Mouse (Mus musculus) skeletal muscle tissue, adult 2 months (tissue): ENCODE data around the gene Cadm1.

ENCODE experiments used
- DNase-seq: peaks from one replicate; pipeline ENCODE4 v3.0.0-alpha.2; 2012; ENCODE audit warnings: low read depth, low spot score

Cadm1 gene

DNA sequence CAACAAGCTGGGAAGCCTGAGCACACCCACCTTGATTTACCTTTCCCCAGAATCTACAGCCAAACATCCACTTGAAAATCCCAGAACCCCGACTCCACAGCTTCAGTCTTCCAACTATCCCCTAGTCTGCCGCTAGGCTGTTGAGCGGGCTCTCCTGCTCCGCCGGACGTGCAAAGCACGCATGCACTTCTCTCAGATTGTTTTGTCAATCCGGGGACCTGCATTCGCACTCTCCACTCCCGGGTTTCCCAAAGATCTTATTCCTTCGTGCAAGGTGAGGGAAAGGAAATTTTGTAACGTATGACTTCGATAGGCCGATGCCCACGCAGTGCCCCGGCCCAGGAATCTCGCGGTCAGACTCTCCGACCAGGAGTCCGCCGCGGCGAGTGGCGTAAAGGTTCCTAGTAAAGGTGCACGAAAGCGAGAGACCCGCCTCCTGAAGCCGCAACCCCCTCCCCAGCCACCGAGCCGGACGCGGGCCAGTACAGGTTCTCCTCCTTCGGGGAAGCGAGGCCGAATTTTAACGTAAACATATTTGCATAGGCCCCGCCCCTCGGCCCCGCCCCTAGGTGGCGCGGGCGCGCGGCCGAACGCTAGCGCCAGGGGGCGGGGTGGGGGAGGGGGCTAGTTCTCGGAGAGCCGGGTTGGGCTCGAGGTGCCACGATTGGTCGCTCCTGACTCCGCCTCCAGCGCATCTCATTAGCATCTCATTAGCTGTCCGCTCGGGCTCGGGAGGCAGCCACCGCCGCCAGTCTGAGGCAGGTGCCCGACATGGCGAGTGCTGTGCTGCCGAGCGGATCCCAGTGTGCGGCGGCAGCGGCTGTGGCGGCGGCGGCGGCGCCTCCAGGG is at the start of gene Cadm1:
TSS of gene Cadm1 (plus strand) at position 572 of the 849 bp plus-strand sequence.
- DNase-seq, result peak; percentile 91

DNA sequence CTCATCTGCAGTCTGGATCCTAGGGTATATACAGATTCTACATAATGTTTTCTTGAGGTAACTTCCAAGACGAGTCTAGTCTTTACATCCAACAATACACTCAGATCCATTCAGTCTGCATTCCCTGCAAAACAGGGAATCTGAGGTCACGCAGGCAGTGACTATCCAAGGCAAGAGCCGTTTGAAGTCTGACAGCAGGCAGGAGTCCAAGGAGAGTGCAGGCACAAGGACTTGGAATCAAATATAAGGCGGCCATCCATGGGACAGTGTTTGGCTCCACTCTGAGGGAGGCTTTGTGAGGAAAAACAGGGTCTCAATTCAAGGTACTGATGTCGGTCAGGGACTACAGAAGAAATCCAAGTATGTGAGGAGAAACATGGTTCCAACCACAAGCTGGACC is 45.5 kb upstream of the Cadm1 start:
- DNase-seq, result no peak

DNA sequence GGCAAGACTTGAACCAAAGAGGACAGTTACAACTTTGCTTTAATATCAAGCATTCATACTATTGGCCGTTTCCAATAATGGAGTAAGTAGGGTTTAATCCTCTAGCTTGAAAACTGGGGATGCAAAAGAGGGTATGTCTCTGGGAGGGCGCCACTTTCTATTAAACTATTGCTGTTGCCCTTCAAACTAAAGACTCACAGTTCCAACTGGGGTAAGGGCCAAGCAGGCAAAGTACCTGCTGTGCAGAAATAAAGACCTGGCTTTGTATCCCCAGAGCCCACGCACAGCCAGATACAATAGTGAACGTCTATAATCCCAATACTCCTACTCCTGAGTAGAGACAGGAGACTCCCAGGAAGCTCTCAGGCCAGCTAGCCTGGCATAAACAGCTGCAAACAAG is 44.8 kb upstream of the Cadm1 start:
- no peak for DNase-seq

DNA sequence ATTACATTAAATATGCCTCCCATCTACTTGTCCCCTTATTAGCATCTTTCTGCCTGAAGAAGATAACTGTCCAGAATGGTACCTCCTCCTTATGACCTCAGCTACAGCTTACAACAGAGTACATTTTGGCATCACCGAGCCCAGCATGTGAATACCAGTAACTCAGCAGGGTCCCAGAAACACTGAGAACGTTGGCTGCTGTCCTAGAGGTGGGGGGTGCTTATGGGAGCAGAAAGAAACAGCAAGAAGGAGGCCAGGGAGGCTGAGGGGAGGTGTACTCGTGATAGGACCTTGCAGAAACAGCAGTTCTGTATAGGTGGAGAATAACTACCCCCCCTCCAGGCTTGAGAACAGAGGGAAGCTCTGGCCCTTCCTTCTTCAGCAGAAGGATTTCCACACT is 30.2 kb upstream of the Cadm1 start:
- DNase-seq, result no peak

DNA sequence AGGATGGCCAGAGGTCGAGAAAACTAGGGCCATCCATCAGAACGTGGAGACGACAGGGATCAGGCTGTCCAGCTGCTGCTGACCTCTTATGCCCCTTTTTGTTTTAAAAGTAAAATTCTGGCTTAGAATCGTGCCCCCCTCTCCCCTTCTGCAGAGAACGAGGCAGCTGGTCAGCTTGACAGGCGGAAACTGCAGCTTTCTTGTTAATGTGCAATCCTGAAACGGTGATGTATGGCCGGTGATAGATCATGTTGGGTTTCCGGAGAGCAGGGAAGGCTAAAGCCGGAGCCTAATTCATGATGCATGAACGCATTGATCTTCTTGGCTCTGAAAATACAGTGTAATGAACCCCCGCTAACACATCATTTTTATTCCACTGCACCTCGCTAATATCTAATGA is 24.0 kb upstream of the Cadm1 start:
- no peak for DNase-seq

DNA sequence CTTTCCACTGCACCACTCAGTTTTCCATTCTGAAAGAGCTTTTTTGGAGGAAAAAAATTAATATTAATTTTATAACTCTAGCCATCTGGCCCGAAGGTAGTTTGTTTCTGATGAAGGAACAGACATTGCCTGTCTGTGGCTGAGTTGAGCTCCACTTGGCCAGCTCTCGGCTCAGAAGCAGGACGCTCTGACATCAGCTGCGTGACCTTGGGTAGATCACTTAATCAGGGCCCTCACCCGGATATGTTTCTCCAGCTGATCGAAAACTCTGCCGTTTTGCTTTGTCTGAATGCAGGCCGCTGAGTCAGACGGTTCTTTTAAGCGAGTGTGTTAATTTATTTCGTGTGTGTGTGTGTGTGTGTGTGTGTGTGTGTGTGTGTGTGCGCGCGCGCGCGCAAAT is 23.1 kb upstream of the Cadm1 start:
- DNase-seq, result no peak

DNA sequence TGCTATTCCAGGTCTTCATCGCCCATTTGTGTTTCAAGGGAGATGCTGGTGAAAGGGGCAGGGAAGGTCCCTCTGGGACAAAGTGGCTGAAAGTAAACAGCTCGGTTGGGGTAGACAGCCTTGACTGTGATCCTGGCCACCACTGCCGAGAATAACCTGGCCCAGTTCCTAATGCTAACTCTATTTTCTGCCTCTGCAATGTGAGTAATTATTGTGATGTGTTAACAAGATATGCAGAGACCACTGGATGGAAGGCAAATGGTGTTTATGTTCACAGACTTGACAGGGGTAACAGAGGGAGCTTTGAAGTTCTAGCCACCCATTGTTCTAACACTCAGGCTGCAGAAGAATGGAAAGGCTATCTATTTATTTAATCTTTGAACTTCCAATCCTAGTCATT is 21.9 kb upstream of the Cadm1 start:
- DNase-seq, result no peak

DNA sequence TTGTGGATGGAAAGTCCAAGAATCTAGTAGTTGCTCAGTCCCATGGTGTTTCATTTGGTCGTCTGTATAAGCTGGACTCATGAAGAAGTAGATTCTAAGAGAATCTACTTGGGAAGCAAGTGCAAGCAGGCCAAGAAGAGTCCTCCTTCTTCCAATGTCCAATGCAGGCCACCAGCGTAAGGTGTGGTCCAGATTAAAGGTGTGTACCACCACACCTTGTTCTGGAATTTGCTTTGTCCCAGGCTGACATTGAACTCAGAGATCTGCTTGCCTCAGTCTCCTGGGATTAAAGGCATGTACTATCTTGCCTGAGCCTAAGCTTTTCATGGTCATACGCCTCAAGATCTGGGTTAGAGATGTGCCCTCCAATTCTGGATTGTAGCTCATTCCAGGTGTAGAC is 17.5 kb upstream of the Cadm1 start:
- no peak for DNase-seq

DNA sequence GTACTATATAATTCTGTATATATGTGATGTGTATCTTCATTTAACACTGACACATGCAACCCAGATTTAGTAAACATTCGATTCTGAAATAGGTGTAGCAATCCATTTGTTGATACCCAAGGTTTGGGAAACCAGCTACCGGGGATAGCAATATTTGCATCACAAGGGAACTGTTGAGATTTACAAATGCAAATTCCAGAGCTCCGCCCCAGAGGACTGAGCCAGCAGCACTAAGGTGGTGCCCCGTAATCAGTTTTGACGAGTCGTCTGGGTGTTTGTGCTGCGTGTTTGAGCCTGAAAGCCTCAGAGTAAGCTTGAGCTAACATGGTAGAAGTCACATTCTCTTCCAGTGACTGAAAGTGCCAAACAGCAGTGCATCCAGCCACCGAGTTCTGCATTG is 15.7 kb upstream of the Cadm1 start:
- no peak for DNase-seq

DNA sequence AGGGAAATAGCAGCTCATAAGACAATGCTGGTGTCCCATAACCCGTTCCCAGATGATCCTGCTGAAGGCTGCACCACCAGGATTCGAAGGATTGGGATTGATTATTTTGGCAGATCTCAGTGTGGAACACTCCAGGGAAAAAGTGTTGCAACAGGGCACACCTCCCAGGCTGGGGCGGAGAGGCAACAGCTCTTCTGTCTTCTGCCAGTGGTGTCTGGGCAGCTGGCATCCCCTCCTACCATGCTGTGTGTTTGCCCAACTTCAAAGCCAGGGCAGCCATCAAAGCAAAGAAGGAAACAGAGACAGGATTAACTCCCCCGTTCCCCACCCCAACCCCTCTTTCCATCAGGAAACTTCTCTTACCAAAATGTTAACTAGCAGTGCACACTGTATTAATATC is 13.7 kb upstream of the Cadm1 start:
- DNase-seq, result no peak

DNA sequence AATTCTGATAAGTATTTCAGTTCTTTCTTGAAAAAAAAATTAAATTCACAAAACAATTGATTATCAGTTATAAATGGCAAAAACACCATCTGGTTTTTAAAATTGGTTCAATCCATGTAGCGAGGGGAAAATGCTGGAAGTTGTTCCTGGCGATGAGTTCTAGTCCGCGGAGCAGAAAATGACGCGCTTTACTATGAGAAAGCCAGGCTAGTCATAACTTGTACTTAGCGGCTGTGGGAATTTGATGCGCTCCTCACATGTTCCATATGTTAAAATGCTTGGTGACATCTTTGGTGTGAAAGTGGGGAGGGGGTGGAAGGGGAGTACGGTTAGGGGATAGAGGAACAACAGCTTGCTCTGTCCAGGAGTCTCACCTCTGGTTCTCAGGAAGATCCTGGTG is 2.7 kb upstream of the Cadm1 start:
- no peak for DNase-seq

DNA sequence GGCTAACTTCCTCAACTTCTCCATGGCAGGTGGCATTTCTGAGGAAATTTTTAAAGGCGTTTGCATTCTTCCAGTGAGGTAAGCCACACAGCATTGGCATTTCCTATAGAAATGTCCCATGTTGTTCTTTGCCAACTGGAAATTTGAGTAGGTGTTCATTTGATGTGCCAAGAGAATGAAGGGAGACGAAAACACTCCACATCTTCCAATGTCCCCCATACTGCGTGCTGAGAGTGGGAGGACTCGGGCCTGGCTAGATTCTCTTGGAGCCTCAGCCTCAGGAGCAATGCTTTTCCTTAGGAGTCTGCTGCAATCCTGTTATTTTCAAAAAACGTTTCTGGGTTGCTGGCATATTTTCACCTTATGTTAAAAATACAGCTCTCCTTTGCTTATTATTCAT is 2.2 kb upstream of the Cadm1 start:
- no peak for DNase-seq

DNA sequence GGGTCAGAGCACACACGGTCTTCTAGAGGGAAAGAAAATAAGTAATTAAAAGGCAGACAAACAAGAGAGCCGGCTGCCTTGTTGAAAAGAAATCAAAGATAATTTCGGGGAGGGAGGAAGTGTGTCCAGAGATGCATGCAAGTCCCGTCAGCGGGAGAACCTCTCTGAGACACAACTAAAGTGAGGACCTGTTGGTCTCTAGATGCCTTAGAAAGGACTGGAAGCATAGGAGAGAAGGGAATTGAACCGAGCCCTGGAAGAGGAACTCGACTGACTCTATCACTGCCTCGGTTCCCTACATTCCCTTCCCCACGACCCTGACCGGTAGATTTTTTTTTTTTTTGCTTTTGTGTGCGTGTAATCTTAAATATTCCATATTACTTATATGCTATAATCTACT is 791 bp upstream of the Cadm1 start:
- DNase-seq, result no peak

DNA sequence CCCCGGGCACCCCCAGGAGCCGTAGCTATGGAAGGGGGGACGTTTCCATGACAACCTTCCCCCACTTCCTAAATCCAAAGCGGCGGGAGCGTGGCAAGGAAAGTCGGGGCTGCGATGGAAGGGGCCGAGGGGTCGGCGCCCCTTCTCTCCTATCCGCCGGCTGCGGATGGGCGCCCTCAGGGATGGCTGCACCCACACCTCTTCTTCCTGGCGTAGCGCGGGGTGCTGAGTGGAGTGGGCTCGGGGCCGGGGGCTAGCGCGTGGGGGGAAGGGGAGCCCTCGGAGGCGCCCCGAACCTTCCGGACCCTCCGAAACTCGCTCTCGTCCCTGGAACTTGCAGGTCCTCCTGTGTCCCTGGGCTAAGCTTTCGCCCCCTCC is 560 bp downstream of the Cadm1 start:
- DNase-seq, result no peak

DNA sequence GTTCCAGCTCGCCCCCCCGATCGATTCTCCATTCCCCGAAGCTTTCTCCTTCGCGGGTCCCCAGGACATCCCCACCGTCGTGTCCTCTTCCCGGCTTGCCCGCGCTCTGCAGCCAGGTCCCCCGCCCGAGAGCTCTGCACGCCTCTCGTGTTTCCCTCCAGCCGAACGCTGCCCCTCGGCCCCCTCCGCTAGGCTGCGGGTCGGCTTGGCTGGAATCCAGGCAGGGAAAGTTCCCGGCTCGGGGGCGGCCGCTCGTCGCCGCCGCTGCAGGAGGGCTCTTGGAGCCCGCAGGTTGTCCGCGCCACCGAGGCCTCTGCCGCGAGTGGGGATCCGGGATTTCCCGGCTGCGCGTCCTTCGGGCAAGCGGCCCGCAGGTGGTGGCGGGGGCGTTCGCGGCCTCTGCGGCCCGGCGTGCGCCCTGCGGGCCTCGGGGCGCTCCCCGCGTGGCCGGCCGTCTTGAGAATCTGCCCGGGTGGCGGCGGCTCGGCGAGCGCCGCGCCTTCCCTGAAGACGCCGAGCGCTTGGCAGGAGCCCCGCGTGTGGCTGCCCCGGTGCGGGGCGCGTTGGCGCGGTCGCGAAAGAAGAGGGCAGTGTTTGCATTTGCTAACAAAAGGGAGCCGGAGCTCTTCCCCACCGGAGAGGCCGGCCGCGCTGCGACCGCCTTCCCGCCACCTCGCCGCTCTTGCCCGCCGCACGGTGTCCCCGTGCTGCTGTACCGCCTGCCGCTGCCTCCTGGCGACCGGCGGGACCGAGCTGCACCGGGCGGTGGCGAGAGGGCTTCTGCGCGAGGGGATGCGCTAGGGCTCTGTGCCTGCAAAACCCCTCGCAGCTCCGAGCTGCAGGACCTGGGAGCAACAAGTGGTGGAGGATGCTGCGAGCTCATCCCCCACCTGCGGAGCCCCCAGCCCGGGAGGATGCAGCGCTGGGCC is 1.2 kb downstream of the Cadm1 start:
- DNase-seq, result peak; percentile 19

DNA sequence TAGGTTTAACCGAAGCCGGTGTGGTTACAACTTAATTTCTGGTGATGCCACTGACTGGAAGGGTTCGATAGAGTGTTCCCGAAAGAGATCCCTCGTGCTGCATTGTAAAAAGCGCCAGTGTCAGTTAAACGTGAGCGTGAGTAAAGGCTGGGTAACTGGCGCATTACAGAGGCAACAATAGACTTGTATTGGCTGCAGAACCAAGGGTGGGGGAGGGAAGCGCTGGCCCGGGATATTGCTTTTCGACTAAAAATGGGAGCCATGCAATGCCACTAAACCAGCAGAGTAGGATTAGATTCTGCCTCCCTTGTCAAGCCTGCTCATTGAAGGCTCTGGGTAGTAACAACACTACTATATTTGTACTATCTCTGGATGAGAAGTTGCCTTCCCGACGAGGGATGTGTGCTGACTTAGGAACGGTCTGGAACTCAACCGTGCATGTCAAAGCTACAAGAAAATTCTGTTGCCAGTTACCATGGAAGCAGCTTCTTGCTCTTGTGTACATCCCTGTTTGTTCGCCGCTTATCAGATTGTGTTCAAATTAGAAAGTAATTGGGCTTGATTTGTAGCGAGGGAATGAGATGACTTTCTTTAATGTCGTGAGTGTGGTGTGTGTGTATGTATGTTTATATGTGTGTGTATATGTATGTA is 2.4 kb downstream of the Cadm1 start:
- DNase-seq, result no peak

DNA sequence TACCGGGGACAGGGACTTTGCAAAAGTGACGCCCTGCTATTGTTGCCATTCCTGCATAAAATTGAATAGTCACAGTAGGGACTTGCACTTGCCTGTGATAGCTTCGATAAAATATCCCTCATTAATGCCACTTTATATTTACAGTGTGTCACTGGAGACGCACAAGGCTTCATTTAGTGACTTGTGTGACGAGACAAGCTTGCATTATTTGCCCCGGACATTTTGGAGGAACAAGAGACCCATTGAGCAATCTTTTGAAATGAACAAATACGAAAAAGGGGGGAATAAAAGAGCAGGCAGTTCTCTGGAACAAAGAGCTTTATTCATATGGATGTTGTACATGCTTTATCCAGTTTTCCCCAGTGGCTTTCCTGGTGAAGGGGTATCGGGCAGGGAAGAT is 3.5 kb downstream of the Cadm1 start:
- no peak for DNase-seq

DNA sequence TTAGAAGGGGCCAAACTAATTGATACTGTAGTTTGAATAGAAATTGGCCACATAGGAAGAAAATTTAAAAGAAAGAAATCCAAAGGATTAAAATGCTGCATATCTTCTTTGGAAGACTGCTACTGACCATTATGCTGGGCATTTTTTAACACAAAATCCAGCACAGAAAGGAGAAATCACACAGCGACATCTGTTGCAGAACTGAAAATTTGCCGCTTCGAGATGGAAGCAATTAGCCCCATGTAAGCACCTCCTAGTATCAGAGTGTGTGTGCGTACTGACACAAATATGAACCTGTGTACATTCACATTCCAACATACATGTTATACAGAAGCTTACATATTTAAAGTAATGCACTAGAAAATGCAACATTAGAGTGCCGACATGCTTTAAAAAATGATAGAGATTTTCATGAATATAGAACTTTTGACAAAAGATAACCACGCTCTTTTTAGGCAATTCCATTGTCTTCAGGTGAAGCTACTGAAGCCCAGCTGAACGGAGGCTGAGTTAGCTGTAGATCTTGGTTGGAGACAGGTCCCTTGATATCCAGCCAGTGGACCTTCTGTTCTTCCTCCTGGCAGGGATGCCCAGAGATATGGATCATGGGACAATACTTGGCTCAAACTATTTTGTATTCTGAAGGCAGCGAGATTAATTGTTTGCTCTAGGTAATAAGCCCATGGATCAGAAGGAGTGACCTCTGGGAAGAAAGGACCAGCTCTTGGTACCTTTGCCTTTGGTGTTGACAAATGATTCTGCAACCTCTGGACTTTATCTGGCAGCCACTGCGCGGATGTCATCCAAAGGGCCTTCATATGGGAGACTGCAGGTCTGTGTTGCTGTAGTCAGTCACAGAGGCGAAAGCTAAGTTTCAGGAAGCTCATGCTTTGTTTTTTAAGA is 4.9 kb downstream of the Cadm1 start:
- no peak for DNase-seq

DNA sequence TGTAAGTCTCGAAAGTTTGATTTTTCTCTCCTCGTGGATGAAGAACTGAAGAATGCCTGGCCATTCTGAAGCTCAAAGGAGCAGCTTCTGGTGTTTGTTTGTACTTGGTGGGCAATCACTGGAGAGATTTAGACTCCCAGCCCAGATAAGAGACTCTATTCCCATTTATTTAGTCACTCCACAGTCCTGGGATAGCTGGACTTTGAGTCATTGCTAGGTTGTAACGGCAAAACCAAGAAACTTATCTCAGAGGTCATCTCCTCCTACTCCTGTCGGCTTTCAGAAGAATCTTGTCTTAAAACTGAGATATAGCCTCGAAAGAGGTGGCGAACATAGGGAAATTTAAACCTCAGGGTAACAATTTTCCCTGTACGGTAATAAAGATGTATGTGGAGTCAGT is 15.3 kb downstream of the Cadm1 start:
- DNase-seq, result no peak

DNA sequence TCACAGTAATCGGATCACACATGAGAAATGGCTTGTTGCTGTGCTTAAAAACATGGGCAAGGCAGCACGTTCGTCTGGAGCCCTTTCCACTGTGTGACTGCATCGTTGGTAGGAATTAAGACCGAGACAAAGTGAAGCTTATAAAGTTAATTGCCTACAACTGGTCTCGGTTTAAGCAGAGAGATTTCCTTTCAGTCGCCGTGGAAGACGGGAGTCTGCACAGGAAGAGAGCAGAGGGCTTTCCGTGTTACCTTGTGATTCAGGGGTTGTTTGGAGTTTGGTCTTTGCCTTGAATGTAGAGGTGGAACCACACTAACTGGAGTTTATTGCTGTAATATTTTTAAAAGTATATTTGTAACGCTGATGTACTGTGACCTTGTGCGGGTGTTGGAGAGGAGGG is 15.7 kb downstream of the Cadm1 start:
- no peak for DNase-seq

DNA sequence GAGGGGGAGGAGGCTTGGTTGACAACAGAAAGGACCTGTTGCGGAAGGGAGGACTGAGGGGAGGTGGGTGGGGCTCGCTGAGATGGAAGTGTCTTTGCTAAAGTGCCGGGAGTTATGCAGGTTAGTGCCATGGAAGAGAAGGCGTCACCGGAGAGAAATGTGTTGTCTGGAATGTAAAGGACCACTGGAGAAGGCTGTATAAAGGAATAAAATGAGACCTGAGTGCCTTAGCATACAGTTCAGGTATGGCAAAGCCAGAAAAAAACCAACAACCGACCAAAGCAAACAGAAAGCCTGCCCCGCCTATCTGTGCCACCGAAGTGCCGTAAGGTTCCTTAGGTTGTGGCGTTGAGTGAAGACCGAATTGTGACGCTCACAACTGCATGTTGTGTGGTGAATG is 18.4 kb downstream of the Cadm1 start:
- DNase-seq, result no peak
